Mouse (Mus musculus) kidney, postnatal 0 days (tissue): ENCODE results near the gene Kyat1. TPM values are rescaled to one million over a fixed set of nuclear protein-coding genes. Genes with fewer than 3 reads are reported as not detected.
A peak's percentile ranks its signal among the peaks of the same experiment; 100 is the strongest.

Experiments
- ATAC-seq: fragments of 200-750 bp; cut with Nextera tagmentation; replicated peaks from 2 replicates; pipeline ENCODE4 v1.8.0; 2017; ENCODE audit warnings: low read depth, moderate number of reproducible peaks, moderate TSS enrichment, moderate library complexity; ENCODE audit not compliant: low FRiP score
- DNase-seq: peaks from one replicate; pipeline ENCODE4 v3.0.0-alpha.2; 2016; ENCODE audit warnings: low spot score
- H3K27ac ChIP-seq: fragments of 300-500 bp; sonication (generic); 2 replicates; pipeline ENCODE4 v1.5.1; 2014; ENCODE audit warnings: mild to moderate bottlenecking
- H3K27me3 ChIP-seq: fragments of 300-500 bp; sonication (generic); 2 replicates; pipeline ENCODE4 v1.6.1; 2014; ENCODE audit warnings: low read length, mixed read lengths; ENCODE audit not compliant: insufficient read depth
- H3K36me3 ChIP-seq: fragments of 300-500 bp; sonication (generic); 2 replicates; pipeline ENCODE4 v1.6.1; 2014; ENCODE audit warnings: low read length, mixed read lengths; ENCODE audit not compliant: insufficient read depth
- H3K4me1 ChIP-seq: fragments of 300-500 bp; sonication (generic); replicated peaks from 2 replicates; pipeline ENCODE4 v1.6.1; 2014; ENCODE audit warnings: antibody characterized with exemption, low read length, mixed read lengths; ENCODE audit not compliant: insufficient read depth
- H3K4me2 ChIP-seq: fragments of 300-500 bp; sonication (generic); 2 replicates; pipeline ENCODE4 v1.6.1; 2014; ENCODE audit warnings: mild to moderate bottlenecking, low read length, moderate library complexity, mixed read lengths
- H3K4me3 ChIP-seq: fragments of 300-500 bp; sonication (generic); replicated peaks from 2 replicates; pipeline ENCODE4 v1.5.1; 2014; ENCODE audit warnings: low read depth, low read length
- H3K9ac ChIP-seq: fragments of 300-500 bp; sonication (generic); 2 replicates; pipeline ENCODE4 v1.6.1; 2014; ENCODE audit warnings: low read depth, low read length
- H3K9me3 ChIP-seq: fragments of 300-500 bp; sonication (generic); replicated peaks from 2 replicates; pipeline ENCODE4 v1.6.1; 2016; ENCODE audit warnings: low read length, inconsistent platforms, mixed read lengths
- CTCF ChIP-seq: IDR thresholded peaks from 2 replicates; pipeline ENCODE4 v1.5.1; 2016; ENCODE audit warnings: antibody characterized with exemption, low read depth, mild to moderate bottlenecking, moderate library complexity
- WGBS: fragments of 180-500 bp; shearing (Covaris S2); extraction: QIAGEN DNeasy Blood & Tissue Kit; methylation state at CpG from one replicate; pipeline ENCODE4 v1.1.7; 2014; 5-methylcytosine and 5-hydroxymethylcytosine counted together
- polyA plus RNA-seq: library from polyadenylated mRNA; unstranded; fragments of >200 nt; fragmentation: Nextera tagmentation; extraction: Ambion mirVana; gene quantifications from 2 replicates; pipeline ENCODE4 v1.2.1, GENCODE M21; 2015

The Kyat1 gene
- polyA plus RNA-seq, 1 experiment from 2014 or later, result 22.9 TPM

DNA sequence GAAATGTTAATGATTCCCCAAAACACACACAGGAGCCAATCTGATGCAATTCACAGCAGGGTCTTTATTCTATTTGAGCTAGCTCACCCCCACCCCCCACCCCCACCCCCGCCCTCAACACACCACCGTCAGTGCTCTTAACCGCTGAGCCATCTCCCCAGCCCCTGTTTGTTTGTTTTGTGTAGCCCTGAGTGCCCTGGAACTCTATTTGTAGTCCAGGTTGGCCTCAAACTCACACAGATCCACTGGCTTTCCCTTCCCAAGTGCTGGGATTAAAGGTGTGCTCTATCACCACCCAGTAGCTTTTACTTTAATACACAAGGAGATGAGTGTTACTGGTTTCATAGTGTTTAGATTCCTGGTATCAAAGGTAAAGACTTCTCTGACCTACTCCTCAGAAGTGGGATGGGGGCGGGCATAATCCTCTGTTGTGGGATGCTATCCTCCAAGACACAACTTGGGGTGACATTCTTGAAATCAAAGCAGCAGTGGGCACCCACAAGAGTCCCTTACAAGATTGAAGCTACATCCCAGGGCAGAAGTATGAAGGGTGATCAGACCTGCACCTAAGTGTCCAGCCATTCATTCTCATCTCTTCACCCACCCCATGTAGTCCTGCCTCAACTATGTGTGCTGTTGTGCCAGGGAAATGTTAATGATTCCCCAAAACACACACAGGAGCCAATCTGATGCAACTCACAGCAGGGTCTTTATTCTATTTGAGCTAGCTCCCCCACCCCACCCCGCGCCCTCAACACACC is 5.9 kb upstream of the Kyat1 start:
- no peak for TF ChIP-seq CTCF
- 69% methylated on average over 6 of the region's 6 CpGs for WGBS
- DNase-seq, result no peak
- 0 out of 2 replicates have a peak, but pooled peaks cover 2% of the 10 kb centered on the region for H3K4me1 ChIP-seq
- H3K4me3 ChIP-seq, result no peak overlapping the region
- H3K4me2 ChIP-seq, result no peak overlapping the region
- H3K9me3 ChIP-seq, result no peaks in the 10 kb centered on the region
- no peak for ATAC-seq
- no peaks in the 10 kb centered on the region for H3K36me3 ChIP-seq
- H3K27ac ChIP-seq, result no peak overlapping the region
- H3K9ac ChIP-seq, result no peak overlapping the region
- H3K27me3 ChIP-seq, result no peaks in the 10 kb centered on the region

DNA sequence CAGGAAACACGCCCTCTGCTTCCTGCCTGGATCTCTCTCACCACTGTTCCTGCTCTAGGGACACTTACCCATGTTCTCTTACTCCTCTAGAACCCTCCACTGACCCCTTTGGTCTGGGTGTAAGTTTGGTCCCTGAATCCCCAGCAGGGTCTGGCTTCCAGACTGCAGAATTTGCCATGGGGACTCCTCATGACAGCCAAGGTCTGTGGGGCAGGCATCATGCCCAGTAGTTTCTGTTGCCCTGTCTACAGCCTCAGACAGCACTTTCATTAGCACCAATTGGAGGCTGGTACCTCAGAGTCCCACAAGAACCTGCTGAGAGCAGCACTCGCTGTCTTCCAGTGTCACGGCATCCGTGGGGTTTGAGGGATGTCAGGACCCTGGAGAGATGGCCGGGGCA is 2.2 kb upstream of the Kyat1 start:
- Histone ChIP-seq H3K4me1 (peaks cover 13% of the 10 kb centered on the region; the same call in 1 of the 2 replicates), H3K36me3 (no peaks in the 10 kb centered on the region), H3K9me3 (no peaks in the 10 kb centered on the region), H3K4me2 (no peak overlapping the region), H3K27ac (no peak overlapping the region), H3K9ac (no peak overlapping the region), H3K4me3 (no peak overlapping the region), H3K27me3 (no peaks in the 10 kb centered on the region)
- TF ChIP-seq CTCF, result no peak
- WGBS, result 72% methylated on average over 5 of the region's 5 CpGs
- ATAC-seq, result no peak
- no peak for DNase-seq

DNA sequence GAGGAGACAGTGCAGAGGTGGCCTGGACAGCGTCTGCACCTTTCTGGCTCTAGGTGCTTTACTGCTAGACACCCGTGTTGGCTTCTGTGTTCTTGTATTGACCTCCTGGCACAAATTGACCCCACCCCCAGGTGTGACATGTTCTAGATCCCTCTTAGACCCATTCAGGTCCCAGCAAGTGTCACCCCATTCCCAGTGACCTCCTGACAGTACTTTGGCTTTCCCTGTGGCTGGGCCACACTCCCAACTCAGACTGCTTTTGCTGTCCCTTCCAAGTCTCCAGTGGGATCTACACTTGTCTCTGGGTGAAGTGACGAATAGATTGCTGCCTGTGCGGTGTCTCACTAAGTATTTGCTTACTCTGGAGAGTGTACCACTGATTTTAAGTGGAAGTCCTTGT is 1.8 kb upstream of the Kyat1 start:
- TF ChIP-seq CTCF, result no peak
- Histone ChIP-seq H3K9me3 (no peaks in the 10 kb centered on the region), H3K4me3 (no peak overlapping the region), H3K4me1 (peaks cover 13% of the 10 kb centered on the region; the same call in 1 of the 2 replicates), H3K27me3 (no peaks in the 10 kb centered on the region), H3K27ac (no peak overlapping the region), H3K36me3 (no peaks in the 10 kb centered on the region), H3K4me2 (no peak overlapping the region), H3K9ac (no peak overlapping the region)
- 83% methylated on average over 4 of the region's 4 CpGs for WGBS
- ATAC-seq, result no peak
- DNase-seq, result no peak

DNA sequence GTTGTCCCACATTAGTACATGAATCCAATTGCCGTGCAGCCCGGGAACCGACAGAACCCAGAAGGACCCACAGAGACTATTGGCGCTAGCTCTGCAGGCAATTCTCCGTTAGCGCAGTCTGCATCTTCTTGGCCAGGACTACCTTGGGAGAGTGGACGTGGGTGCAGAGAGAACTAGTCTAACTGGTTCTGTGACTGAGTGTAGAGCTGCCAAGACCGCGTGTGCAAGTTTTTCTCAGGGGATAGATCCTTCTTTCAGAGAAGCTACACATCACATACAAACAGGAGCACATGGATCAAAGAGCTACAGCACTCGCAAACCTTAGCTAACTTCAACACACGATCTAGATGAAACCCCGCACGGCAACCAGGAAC is 405 bp downstream of the Kyat1 start:
- ATAC-seq (no peak), DNase-seq (peak; percentile 58)
- WGBS, result under 1% methylated on average over 13 of the region's 13 CpGs
- Histone ChIP-seq H3K27me3 (no peaks in the 10 kb centered on the region), H3K4me1 (peaks cover 13% of the 10 kb centered on the region; the same call in 1 of the 2 replicates), H3K9me3 (no peaks in the 10 kb centered on the region), H3K4me3 (peak overlapping the region; percentile 74), H3K36me3 (no peaks in the 10 kb centered on the region), H3K4me2 (peak overlapping the region; percentile 93), H3K9ac (peak overlapping the region; percentile 71), H3K27ac (peak overlapping the region; percentile 69)
- no peak for TF ChIP-seq CTCF

DNA sequence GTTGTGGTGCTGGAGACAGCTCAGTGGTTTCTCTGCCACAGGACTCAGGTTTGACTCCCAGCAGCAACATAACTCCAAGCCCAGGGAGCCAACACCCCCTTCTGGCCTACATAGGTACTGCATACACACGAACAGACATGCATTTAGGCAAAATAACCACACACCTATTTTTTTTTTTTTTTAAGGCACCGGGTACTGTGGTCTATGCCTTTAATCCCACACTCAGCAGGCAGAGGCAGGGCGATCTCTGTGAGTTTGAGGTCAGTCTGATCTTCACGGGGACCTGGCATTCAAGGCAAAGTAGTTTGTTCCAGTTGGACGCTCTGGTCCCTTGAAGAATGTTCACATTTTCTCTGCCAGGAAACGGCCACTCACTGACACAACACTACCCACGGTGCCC is 2.2 kb downstream of the Kyat1 start:
- no peaks in the 10 kb centered on the region for H3K9me3 ChIP-seq
- no peak overlapping the region for H3K9ac ChIP-seq
- H3K4me3 ChIP-seq, result no peak overlapping the region
- H3K4me2 ChIP-seq, result no peak overlapping the region
- H3K4me1 ChIP-seq, result peaks cover 13% of the 10 kb centered on the region; the same call in 1 of the 2 replicates
- H3K27ac ChIP-seq, result no peak overlapping the region
- ATAC-seq, result no peak
- DNase-seq, result no peak
- H3K27me3 ChIP-seq, result no peaks in the 10 kb centered on the region
- no peaks in the 10 kb centered on the region for H3K36me3 ChIP-seq
- peak; percentile 57 for TF ChIP-seq CTCF
- 69% methylated on average over 7 of the region's 7 CpGs for WGBS

DNA sequence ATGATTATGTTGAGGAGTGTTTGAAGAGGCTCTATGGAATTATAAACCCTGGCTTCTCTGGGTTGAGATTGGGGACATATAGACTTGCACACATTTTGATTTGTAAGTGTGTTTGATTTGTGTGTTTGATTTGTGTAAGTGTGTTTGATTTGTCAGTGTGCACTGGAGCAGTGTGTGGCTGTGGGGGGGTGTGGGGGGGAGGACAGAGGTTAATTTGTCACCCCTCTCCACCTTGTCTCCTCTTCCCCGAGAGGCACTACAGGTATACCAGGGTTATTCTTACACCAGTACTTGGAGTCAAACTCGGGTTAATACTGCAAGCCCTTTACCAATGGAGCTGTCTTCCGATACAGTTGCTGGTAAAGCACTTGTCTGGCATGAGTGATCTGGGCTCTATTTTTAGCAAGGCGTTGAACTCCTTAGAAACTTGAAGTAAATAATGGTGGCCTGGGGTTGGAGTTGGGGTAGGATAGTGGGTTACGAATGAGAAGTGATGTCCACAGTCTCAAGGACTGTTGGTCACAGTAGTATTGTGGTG is 5.2 kb downstream of the Kyat1 start:
- Histone ChIP-seq H3K9ac (no peak overlapping the region), H3K4me2 (no peak overlapping the region), H3K4me3 (no peak overlapping the region), H3K27ac (peak overlapping the region; percentile 47), H3K4me1 (peaks cover 6% of the 10 kb centered on the region; the same call in 1 of the 2 replicates), H3K27me3 (no peaks in the 10 kb centered on the region), H3K9me3 (no peaks in the 10 kb centered on the region), H3K36me3 (no peaks in the 10 kb centered on the region)
- TF ChIP-seq CTCF, result no peak
- ATAC-seq (no peak), DNase-seq (no peak)
- 47% methylated on average over 5 of the region's 5 CpGs for WGBS
